Mouse (Mus musculus): ENCODE measurements at regions not wholly inside any gene's neighbourhood (a gene's known extent, or its start where the extent isn't known, plus 50 kb on each side); places are given as distances from the start of the nearest gene placed in this dataset.

- no peak for TF ChIP-seq CTCF (IDR thresholded peaks at IDR 0.05; ENCODE audit: low read depth, low read length)
- no peak for TF ChIP-seq POLR2A (IDR thresholded peaks at IDR 0.05; ENCODE audit: extremely low read depth, insufficient read depth, low read length)
- Histone ChIP-seq H3K9ac (ENCODE audit: low read depth, low read length) (no peak overlapping the region), H3K27ac (replicated peaks; ENCODE audit: insufficient read depth, low read depth, low read length) (no peak overlapping the region), H3K4me1 (ENCODE audit: control insufficient read depth, insufficient read depth, low read length) (no peaks in the 10 kb centered on the region), H3K27me3 (ENCODE audit: control insufficient read depth, insufficient read depth, low read length) (no peaks in the 10 kb centered on the region), H3K36me3 (ENCODE audit: control insufficient read depth, insufficient read depth, low read length) (no peaks in the 10 kb centered on the region), H3K79me2 (ENCODE audit: control insufficient read depth, insufficient read depth, low read length) (no peaks in the 10 kb centered on the region), H3K4me3 (ENCODE audit: insufficient read depth, low read depth, low read length) (no peak overlapping the region)
- DNase-seq (ENCODE audit: extremely low read depth, low read depth, low spot score), result no peak
- WGBS, result 94% methylated on average over 7 of the region's 7 CpGs
Measured at GRCm38 (mm10) chr13:28826284-28826683, 127.2 kb downstream of the Sox4 start.

- TF ChIP-seq CTCF (IDR thresholded peaks at IDR 0.05; ENCODE audit: low read depth, low read length), result no peak
- TF ChIP-seq POLR2A (IDR thresholded peaks at IDR 0.05; ENCODE audit: extremely low read depth, insufficient read depth, low read length), result no peak
- Histone ChIP-seq H3K27ac (replicated peaks; ENCODE audit: insufficient read depth, low read depth, low read length) (no peak overlapping the region), H3K4me1 (ENCODE audit: control insufficient read depth, insufficient read depth, low read length) (no peaks in the 10 kb centered on the region), H3K4me3 (ENCODE audit: insufficient read depth, low read depth, low read length) (no peak overlapping the region), H3K27me3 (ENCODE audit: control insufficient read depth, insufficient read depth, low read length) (no peaks in the 10 kb centered on the region), H3K9ac (ENCODE audit: low read depth, low read length) (no peak overlapping the region), H3K79me2 (ENCODE audit: control insufficient read depth, insufficient read depth, low read length) (no peaks in the 10 kb centered on the region), H3K36me3 (ENCODE audit: control insufficient read depth, insufficient read depth, low read length) (no peaks in the 10 kb centered on the region)
- WGBS, result 77% methylated on average over 11 of the region's 11 CpGs
- no peak for DNase-seq (ENCODE audit: extremely low read depth, low read depth, low spot score)
Measured at GRCm38 (mm10) chr13:28823985-28824384, 129.5 kb downstream of the Sox4 start.

GRCm38 (mm10) chr13:28823311-28823880 is 130.1 kb downstream of the Sox4 start:
- H3K9ac ChIP-seq (ENCODE audit: low read depth, low read length), result no peak overlapping the region
- H3K27ac ChIP-seq (replicated peaks; ENCODE audit: insufficient read depth, low read depth, low read length), result no peak overlapping the region
- no peak overlapping the region for H3K4me3 ChIP-seq (ENCODE audit: insufficient read depth, low read depth, low read length)
- H3K27me3 ChIP-seq (ENCODE audit: control insufficient read depth, insufficient read depth, low read length), result no peaks in the 10 kb centered on the region
- no peaks in the 10 kb centered on the region for H3K79me2 ChIP-seq (ENCODE audit: control insufficient read depth, insufficient read depth, low read length)
- WGBS, result 81% methylated on average over 9 of the region's 9 CpGs
- H3K36me3 ChIP-seq (ENCODE audit: control insufficient read depth, insufficient read depth, low read length), result no peaks in the 10 kb centered on the region
- no peaks in the 10 kb centered on the region for H3K4me1 ChIP-seq (ENCODE audit: control insufficient read depth, insufficient read depth, low read length)
- TF ChIP-seq POLR2A (IDR thresholded peaks at IDR 0.05; ENCODE audit: extremely low read depth, insufficient read depth, low read length) (no peak), CTCF (IDR thresholded peaks at IDR 0.05; ENCODE audit: low read depth, low read length) (no peak)
- DNase-seq (ENCODE audit: extremely low read depth, low read depth, low spot score), result no peak

- Histone ChIP-seq H3K79me2 (ENCODE audit: control insufficient read depth, insufficient read depth, low read length) (no peaks in the 10 kb centered on the region), H3K4me3 (ENCODE audit: insufficient read depth, low read depth, low read length) (no peak overlapping the region), H3K4me1 (ENCODE audit: control insufficient read depth, insufficient read depth, low read length) (no peaks in the 10 kb centered on the region), H3K9ac (ENCODE audit: low read depth, low read length) (no peak overlapping the region), H3K27me3 (ENCODE audit: control insufficient read depth, insufficient read depth, low read length) (no peaks in the 10 kb centered on the region), H3K27ac (replicated peaks; ENCODE audit: insufficient read depth, low read depth, low read length) (no peak overlapping the region), H3K36me3 (ENCODE audit: control insufficient read depth, insufficient read depth, low read length) (no peaks in the 10 kb centered on the region)
- WGBS, result 94% methylated on average over 15 of the region's 15 CpGs
- no peak for DNase-seq (ENCODE audit: extremely low read depth, low read depth, low spot score)
- no peak for TF ChIP-seq CTCF (IDR thresholded peaks at IDR 0.05; ENCODE audit: low read depth, low read length)
- TF ChIP-seq POLR2A (IDR thresholded peaks at IDR 0.05; ENCODE audit: extremely low read depth, insufficient read depth, low read length), result no peak
Measured at GRCm38 (mm10) chr13:28820868-28821533, 132.5 kb downstream of the Sox4 start.

- no peak overlapping the region for H3K27ac ChIP-seq (replicated peaks; ENCODE audit: insufficient read depth, low read depth, low read length)
- H3K4me1 ChIP-seq (ENCODE audit: control insufficient read depth, insufficient read depth, low read length), result no peaks in the 10 kb centered on the region
- no peaks in the 10 kb centered on the region for H3K36me3 ChIP-seq (ENCODE audit: control insufficient read depth, insufficient read depth, low read length)
- no peaks in the 10 kb centered on the region for H3K27me3 ChIP-seq (ENCODE audit: control insufficient read depth, insufficient read depth, low read length)
- H3K9ac ChIP-seq (ENCODE audit: low read depth, low read length), result no peak overlapping the region
- H3K79me2 ChIP-seq (ENCODE audit: control insufficient read depth, insufficient read depth, low read length), result no peaks in the 10 kb centered on the region
- TF ChIP-seq POLR2A (IDR thresholded peaks at IDR 0.05; ENCODE audit: extremely low read depth, insufficient read depth, low read length), result no peak
- TF ChIP-seq CTCF (IDR thresholded peaks at IDR 0.05; ENCODE audit: low read depth, low read length), result no peak
- DNase-seq (ENCODE audit: extremely low read depth, low read depth, low spot score), result peak; percentile 53
- WGBS, result 20% methylated on average over 4 of the region's 4 CpGs
- no peak overlapping the region for H3K4me3 ChIP-seq (ENCODE audit: insufficient read depth, low read depth, low read length)
Measured at GRCm38 (mm10) chr13:28814127-28814526, 139.4 kb downstream of the Sox4 start.
